Mouse (Mus musculus) ovary, adult 10 weeks (tissue): ENCODE data around the gene Tmem169. TPM values are rescaled to one million over a fixed set of nuclear protein-coding genes. Genes with fewer than 3 reads are reported as not detected.

Experiments used
- polyA plus RNA-seq: library from polyadenylated mRNA; stranded (reverse); fragments of 350-450 nt; fragmentation: Illumina TruSeq; extraction: RNeasy Lipid Tissue Mini Kit (QIAGEN cat#74804); gene quantifications from one replicate; pipeline ENCODE4 v1.2.3, GENCODE M21; 2014

The Tmem169 gene
- 4.2 TPM for polyA plus RNA-seq

DNA sequence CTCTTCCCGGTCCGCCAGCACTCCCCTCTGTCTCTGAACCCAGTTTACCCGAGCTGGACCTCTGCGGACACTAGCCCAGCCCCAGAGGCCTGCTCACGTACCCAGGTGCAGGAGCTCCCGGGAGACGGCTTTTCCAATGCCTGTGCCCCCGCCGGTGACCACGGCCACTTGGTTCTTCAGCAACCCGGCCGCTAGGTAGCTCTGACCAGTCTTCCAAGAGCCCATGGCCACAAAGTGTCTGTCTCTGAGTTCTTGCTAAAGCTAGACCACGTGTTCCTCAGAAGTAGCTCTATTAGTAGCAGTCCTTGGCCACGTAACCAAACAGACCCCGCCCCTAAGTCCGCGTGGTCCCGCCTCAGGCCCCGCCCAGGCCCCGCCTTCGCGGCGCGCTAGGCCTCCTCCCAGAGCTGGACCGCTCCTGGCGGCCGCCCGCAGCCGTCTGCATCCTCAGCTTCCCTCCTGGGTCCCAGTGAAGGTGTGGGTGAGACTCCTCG, at the start of gene Tmem169, which contains the start of gene Pecr:
TSS of gene Tmem169 (plus strand) at position 378 of the 494 bp plus-strand sequence.
TSS of gene Pecr (minus strand) at position 323 of the 494 bp plus-strand sequence.

GRCm38 (mm10) chr1:72307317-72307798, 23.2 kb downstream of the Tmem169 start, which contains the start of gene Xrcc5:
Xrcc5 (plus strand) TSS chr1:72307421.

Other genes with a start within 250 kb of the Tmem169 start
- 7.0 TPM for gene Mreg, start 72.1 kb upstream of the Tmem169 start, polyA plus RNA-seq
- 14.3 TPM for gene Pecr, start 55 bp upstream of the Tmem169 start, polyA plus RNA-seq
- 46.1 TPM for gene Xrcc5, start 23.1 kb downstream of the Tmem169 start, polyA plus RNA-seq